Mouse (Mus musculus) heart, postnatal 0 days (tissue): Measurements from ENCODE around the gene Src.

Experiments used
- CTCF ChIP-seq: IDR thresholded peaks from 2 replicates; pipeline ENCODE4 v1.5.1; 2016; ENCODE audit warnings: antibody characterized with exemption, control low read depth, low read depth
- EP300 ChIP-seq: IDR thresholded peaks from 2 replicates; pipeline ENCODE4 v1.6.1; 2016; ENCODE audit warnings: antibody characterized with exemption, low read depth

- TF ChIP-seq EP300: no peak
- no peak for TF ChIP-seq CTCF
Observed at GRCm38 (mm10) chr2:157432476-157432875, 14.2 kb downstream of the Src start.
